Mouse (Mus musculus) G1E (cell line): ENCODE measurements around the gene Apbb2. TPM values are rescaled to one million over a fixed set of nuclear protein-coding genes. Genes with fewer than 3 reads are reported as not detected.

ENCODE experiments used
- ATAC-seq: 2 replicates; pipeline ENCODE4 v1.8.0; 2016; ENCODE audit warnings: mild to moderate bottlenecking; ENCODE audit not compliant: insufficient number of reproducible peaks, poor library complexity, low FRiP score, severe bottlenecking; ENCODE audit errors: extremely low read depth
- DNase-seq: peaks from one replicate; pipeline ENCODE4 v3.0.0; 2012; ENCODE audit warnings: low spot score
- H3K27me3 ChIP-seq: 2 replicates; pipeline ENCODE4 v1.6.1; 2012; ENCODE audit warnings: mild to moderate bottlenecking, low read length, inconsistent platforms; ENCODE audit not compliant: insufficient read depth
- H3K36me3 ChIP-seq: replicated peaks from 2 replicates; pipeline ENCODE3; 2012; ENCODE audit warnings: mild to moderate bottlenecking, inconsistent platforms
- H3K4me1 ChIP-seq: 2 replicates; pipeline ENCODE4 v1.6.1; 2012; ENCODE audit warnings: low read depth, low read length, inconsistent platforms, mixed read lengths; ENCODE audit not compliant: insufficient read depth
- H3K4me3 ChIP-seq: 2 replicates; pipeline ENCODE4 v1.5.1; 2012; ENCODE audit warnings: low read depth, mild to moderate bottlenecking, inconsistent platforms, low read length, moderate library complexity, mixed read lengths
- H3K9me3 ChIP-seq: replicated peaks from 2 replicates; pipeline ENCODE4 v1.6.1; 2012; ENCODE audit warnings: inconsistent platforms
- CTCF ChIP-seq: IDR thresholded peaks from 2 replicates; pipeline ENCODE4 v1.5.1; 2012; ENCODE audit warnings: low read depth, low read length, inconsistent platforms, mixed read lengths
- GATA1 ChIP-seq: IDR thresholded peaks from 2 replicates; pipeline ENCODE4 v1.6.1; 2012; ENCODE audit warnings: borderline replicate concordance, low read length, inconsistent platforms, mixed read lengths
- GATA2 ChIP-seq: IDR thresholded peaks from 2 replicates; pipeline ENCODE4 v1.6.1; 2012; ENCODE audit warnings: low read depth, low read length, inconsistent platforms, borderline replicate concordance
- POLR2AphosphoS5 ChIP-seq: IDR thresholded peaks from 2 replicates; pipeline ENCODE4 v1.6.1; 2012; ENCODE audit warnings: low read depth, low read length, inconsistent platforms; ENCODE audit not compliant: insufficient replicate concordance
- TAL1 ChIP-seq: conservative IDR thresholded peaks from 2 replicates; pipeline ENCODE4 v1.6.1; 2012; ENCODE audit warnings: low read depth, low read length, inconsistent platforms, mixed read lengths
- polyA plus RNA-seq: library from polyadenylated mRNA; stranded (reverse); fragments of >175 nt; gene quantifications from 2 replicates; pipeline ENCODE4 v1.2.3, GENCODE M21; 2012
- total RNA-seq, 2 experiments: library from RNA; stranded (forward) in 1 of 2; stranded (reverse) in 1 of 2; fragments of 200-1000 nt in 1 of 2; fragments of >200 nt in 1 of 2; fragmentation: Nextera tagmentation in 1 of 2; gene quantifications; 2 replicates each; pipeline ENCODE4 v1.2.3; 2014 to 2017

Gene Apbb2
- total and polyA plus RNA-seq, 3 experiments, result 0.16 TPM; not detected in 2

DNA sequence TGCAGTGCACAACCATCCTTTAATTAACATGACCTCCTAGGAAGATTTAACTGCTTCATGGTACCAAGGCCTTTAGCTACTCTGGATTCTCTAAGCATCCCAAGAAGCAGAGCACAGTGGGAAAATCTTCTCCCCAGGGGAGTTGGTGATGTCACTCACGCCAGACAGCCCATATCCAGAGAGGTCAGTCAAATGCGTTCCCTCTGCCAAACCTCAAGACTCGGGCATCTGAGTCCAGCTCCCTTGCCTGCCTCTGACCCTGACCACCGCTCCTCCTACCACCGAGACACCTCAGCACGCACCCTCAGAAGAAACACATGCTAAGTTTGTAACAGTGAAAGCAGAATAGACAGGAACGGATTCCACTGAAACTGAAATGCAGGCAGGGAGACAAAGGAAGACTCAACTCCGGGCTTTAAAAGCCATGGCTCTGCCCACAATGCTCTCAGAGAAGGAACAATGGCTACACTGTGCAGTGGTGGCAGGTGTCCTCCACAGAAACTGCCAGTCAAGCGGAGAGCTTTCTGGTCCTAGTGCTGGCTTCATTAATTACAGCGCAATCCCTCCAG, 72.9 kb downstream of the Apbb2 start:
- DNase-seq (no peak), ATAC-seq (no peak)
- Histone ChIP-seq H3K9me3 (peaks cover 54% of the 10 kb centered on the region), H3K27me3 (no peaks in the 10 kb centered on the region), H3K4me1 (no peaks in the 10 kb centered on the region), H3K36me3 (no peaks in the 10 kb centered on the region), H3K4me3 (no peak overlapping the region)
- TF ChIP-seq GATA1, result no peak
- TF ChIP-seq TAL1, result no peak
- no peak for TF ChIP-seq GATA2
- no peak for TF ChIP-seq POLR2AphosphoS5
- TF ChIP-seq CTCF, result no peak

DNA sequence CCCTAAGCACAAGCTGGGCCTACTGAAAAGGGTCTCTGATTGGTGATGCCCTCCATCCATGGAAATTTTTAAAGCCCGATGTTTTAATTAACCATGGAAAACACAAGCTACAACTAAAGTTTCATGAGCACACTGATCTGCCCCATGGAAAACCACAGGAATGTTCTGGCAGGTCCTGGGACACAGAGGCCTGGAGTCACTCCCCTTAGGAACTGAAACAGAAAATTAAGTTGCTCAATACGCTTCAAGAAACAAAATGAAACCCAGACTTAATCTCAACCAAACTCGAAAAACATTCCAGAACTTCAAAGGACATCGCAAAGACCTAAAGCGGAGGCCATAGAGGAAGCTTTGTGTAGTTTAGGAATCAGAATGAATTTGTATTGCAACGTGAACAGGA, 74.8 kb downstream of the Apbb2 start:
- TF ChIP-seq TAL1 (no peak), GATA2 (no peak), CTCF (no peak), POLR2AphosphoS5 (no peak), GATA1 (no peak)
- DNase-seq (no peak), ATAC-seq (no peak)
- no peaks in the 10 kb centered on the region for H3K36me3 ChIP-seq
- no peaks in the 10 kb centered on the region for H3K27me3 ChIP-seq
- no peak overlapping the region for H3K4me3 ChIP-seq
- peaks cover 48% of the 10 kb centered on the region for H3K9me3 ChIP-seq
- no peaks in the 10 kb centered on the region for H3K4me1 ChIP-seq

DNA sequence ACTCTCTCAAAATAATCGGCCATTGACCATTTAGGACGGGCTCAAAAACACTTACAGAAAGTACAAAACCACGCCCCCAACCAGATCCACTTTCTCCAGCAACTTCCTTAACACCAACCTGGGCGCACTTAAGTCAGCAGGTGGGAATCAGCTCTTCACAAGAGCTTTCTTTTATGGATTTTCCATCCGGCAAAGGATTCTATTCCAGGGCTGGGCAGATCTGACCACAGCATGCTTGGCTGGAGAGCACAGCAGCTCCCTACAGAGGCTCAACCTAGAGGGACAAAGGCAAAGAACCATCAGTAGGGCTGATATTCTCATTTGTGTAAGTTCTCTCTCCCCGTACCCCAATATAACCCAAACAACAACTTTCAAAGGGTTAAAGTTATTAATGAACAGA, 75.2 kb downstream of the Apbb2 start:
- no peak for TF ChIP-seq TAL1
- TF ChIP-seq GATA1, result no peak
- TF ChIP-seq GATA2, result no peak
- TF ChIP-seq POLR2AphosphoS5, result no peak
- TF ChIP-seq CTCF, result no peak
- ATAC-seq, result no peak
- Histone ChIP-seq H3K4me1 (no peaks in the 10 kb centered on the region), H3K36me3 (no peaks in the 10 kb centered on the region), H3K27me3 (no peaks in the 10 kb centered on the region), H3K9me3 (peaks cover 48% of the 10 kb centered on the region), H3K4me3 (no peak overlapping the region)
- DNase-seq, result no peak

DNA sequence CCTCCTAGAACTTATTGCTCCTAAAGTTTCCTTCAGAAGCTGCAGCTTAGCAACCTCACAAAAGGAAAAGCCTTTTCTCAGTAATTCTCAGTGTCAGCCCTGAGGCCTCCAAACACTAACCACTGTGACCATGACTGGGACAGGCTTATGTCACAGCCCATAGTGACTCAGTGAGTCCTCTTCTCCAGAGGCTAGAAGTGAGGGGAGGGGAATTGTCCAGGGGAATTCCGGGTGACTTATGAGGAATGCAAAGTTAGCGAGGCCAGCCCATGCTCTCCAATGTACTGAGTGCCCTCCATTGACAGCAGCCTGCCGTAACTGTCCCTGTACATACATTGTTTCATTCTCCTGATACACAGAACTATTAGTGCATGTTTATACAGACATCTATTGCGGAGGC, 76.1 kb downstream of the Apbb2 start:
- Histone ChIP-seq H3K36me3 (no peaks in the 10 kb centered on the region), H3K4me3 (no peak overlapping the region), H3K9me3 (peaks cover 45% of the 10 kb centered on the region), H3K4me1 (no peaks in the 10 kb centered on the region), H3K27me3 (no peaks in the 10 kb centered on the region)
- DNase-seq (no peak), ATAC-seq (no peak)
- TF ChIP-seq GATA2, result no peak
- no peak for TF ChIP-seq GATA1
- no peak for TF ChIP-seq TAL1
- TF ChIP-seq POLR2AphosphoS5, result no peak
- TF ChIP-seq CTCF, result no peak

DNA sequence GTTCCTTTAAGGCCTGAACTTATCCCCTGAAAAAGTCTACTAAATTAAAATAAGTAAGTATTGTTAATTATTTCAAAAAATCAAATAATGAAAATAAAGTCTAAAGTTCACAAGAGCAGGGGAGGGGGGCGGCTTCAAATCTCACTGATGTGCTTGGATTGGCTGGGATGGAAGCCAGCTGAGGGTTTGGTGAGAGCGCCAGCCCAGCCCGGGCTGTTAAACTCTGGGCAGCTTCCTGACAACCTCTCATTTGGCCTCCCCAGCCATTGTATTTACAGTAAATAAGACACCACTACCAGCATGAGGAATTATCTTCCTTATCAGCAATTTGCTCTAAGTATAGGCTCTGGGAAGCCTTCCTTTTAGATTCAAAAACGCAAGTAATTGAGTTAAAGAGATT, 77.2 kb downstream of the Apbb2 start:
- DNase-seq, result no peak
- H3K27me3 ChIP-seq, result no peaks in the 10 kb centered on the region
- no peak overlapping the region for H3K4me3 ChIP-seq
- ATAC-seq, result no peak
- no peaks in the 10 kb centered on the region for H3K4me1 ChIP-seq
- no peaks in the 10 kb centered on the region for H3K36me3 ChIP-seq
- TF ChIP-seq POLR2AphosphoS5 (no peak), GATA1 (no peak), TAL1 (no peak), CTCF (no peak), GATA2 (no peak)
- peaks cover 45% of the 10 kb centered on the region for H3K9me3 ChIP-seq

DNA sequence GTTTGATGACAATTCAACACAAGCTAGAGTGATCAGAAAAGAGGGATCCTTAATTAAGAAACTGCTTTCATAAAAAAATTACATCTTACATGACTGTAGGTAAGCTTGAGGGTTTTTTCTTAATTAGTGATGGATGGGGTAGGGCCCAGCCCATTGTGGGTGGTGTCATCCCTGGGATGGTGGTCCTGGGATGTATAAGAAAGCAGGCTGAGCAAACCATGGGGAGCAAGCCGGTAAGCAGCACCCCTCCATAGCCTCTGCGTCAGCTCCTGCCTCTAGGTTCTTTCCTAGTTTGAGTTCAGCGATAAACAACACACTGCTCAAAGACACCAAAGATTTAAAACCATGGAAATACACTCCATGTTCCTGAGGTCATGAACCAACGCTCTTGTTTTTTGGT, 78.3 kb downstream of the Apbb2 start:
- DNase-seq, result no peak
- ATAC-seq, result no peak
- Histone ChIP-seq H3K27me3 (no peaks in the 10 kb centered on the region), H3K36me3 (no peaks in the 10 kb centered on the region), H3K9me3 (peaks cover 45% of the 10 kb centered on the region), H3K4me1 (no peaks in the 10 kb centered on the region), H3K4me3 (no peak overlapping the region)
- no peak for TF ChIP-seq GATA2
- TF ChIP-seq CTCF, result no peak
- TF ChIP-seq GATA1, result no peak
- no peak for TF ChIP-seq POLR2AphosphoS5
- TF ChIP-seq TAL1, result no peak

DNA sequence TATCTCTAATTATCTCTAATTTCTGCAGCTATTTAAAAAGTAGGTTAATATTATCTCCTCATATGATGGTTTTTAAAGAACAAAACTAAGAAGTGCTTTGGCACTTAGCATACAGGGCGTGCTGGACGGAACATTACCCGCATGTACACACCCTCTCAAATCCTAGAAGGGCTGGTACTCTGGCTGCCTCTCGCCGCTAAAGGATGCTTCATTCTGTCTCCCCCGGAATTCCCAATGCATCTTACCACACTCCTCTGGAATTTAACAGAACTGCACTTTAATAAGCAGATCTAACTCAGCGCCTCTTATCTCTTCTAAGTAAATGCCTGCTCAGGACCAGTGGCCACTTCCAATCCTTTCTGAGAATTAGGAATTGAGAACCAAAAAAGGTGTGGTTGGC, 80.8 kb downstream of the Apbb2 start:
- Histone ChIP-seq H3K4me1 (no peaks in the 10 kb centered on the region), H3K4me3 (no peak overlapping the region), H3K27me3 (no peaks in the 10 kb centered on the region), H3K9me3 (peaks cover 58% of the 10 kb centered on the region), H3K36me3 (no peaks in the 10 kb centered on the region)
- TF ChIP-seq TAL1, result no peak
- DNase-seq (no peak), ATAC-seq (no peak)
